Mouse (Mus musculus): ENCODE results near the gene Pitpnm1.

DNA sequence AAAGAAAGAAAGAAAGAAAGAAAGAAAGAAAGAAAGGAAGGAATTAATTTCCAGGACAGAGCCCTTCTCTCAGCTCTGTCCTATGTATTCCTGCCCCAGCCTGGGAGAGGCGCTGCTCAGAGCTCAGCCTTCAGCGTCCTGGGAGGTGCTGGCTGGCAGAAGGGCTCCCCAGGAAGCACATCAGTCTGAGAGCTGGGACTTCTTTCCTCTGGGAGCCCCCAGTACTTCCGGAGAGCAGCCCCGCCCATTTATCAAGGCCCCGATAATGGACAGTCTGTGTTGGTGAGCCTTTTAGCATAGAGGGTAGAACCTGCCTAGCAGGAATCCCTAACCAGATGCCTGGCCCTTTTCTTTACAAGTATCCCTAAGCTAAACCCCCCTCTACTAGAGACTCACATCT lies 11.7 kb upstream of the Pitpnm1 start:
- no peak for TF ChIP-seq POLR2A (IDR thresholded peaks at IDR 0.05; ENCODE audit: insufficient read length, low read depth)
- no peak for TF ChIP-seq E2F4 (IDR thresholded peaks at IDR 0.05; ENCODE audit: insufficient read depth)
- TF ChIP-seq TCF12 (IDR thresholded peaks at IDR 0.05; ENCODE audit: insufficient read depth, poor library complexity, severe bottlenecking): no peak
- no peak for TF ChIP-seq MAX (IDR thresholded peaks at IDR 0.05; ENCODE audit: low read depth)
